Mouse (Mus musculus): ENCODE data around the gene Rfx5. TPM values are rescaled to one million over a fixed set of nuclear protein-coding genes. Genes with fewer than 3 reads are reported as not detected.

Rfx5 gene
- total and polyA plus RNA-seq, 2 experiments from 2014 or later: 4.1 to 18.7 TPM

GRCm38 (mm10) chr3:95005651-95006050 lies 51.8 kb downstream of the Rfx5 start:
- H3K27me3 ChIP-seq (ENCODE audit: insufficient read depth, low read length): no peaks in the 10 kb centered on the region
- ATAC-seq: no peak
- no peaks in the 10 kb centered on the region for H3K4me1 ChIP-seq (ENCODE audit: insufficient read depth)
- H3K4me2 ChIP-seq (ENCODE audit: low read depth): no peak overlapping the region
- no peak overlapping the region for H3K27ac ChIP-seq (ENCODE audit: low read depth, low read length)
- no peak overlapping the region for H3K4me3 ChIP-seq (ENCODE audit: low read depth, low read length)
- peaks cover 84% of the 10 kb centered on the region for H3K36me3 ChIP-seq (ENCODE audit: insufficient read depth)
- 84% methylated on average over 3 of the region's 3 CpGs for WGBS
- TF ChIP-seq CTCF (IDR thresholded peaks at IDR 0.05; ENCODE audit: low read depth): no peak
- no peak for DNase-seq
- no peak overlapping the region for H3K9ac ChIP-seq
- no peaks in the 10 kb centered on the region for H3K9me3 ChIP-seq (ENCODE audit: low read length)

DNA sequence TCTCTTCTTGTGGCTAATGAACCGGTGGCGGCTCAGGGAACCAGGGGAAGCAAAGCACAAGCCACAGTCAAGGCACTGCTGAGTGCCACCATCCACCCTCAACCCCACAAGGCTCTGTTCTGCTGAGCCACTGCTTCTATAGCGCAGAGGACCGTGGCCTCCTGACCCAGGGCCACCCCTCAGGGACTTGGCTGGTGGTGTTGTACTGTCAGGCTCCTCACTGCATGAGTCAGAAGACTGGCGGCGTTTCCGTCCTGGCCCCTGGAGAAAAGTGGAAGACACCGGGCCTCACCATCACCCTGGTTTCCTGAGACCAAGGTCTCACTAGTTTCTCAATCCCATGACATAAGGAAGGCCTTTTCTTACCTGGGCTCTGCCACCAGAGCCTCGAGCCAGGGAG lies 53.8 kb downstream of the Rfx5 start:
- H3K9me3 ChIP-seq (ENCODE audit: low read length): no peaks in the 10 kb centered on the region
- no peaks in the 10 kb centered on the region for H3K4me1 ChIP-seq (ENCODE audit: insufficient read depth)
- ATAC-seq (no peak), DNase-seq (no peak)
- no peak overlapping the region for H3K9ac ChIP-seq
- peaks cover 82% of the 10 kb centered on the region for H3K36me3 ChIP-seq (ENCODE audit: insufficient read depth)
- no peak overlapping the region for H3K4me3 ChIP-seq (ENCODE audit: low read depth, low read length)
- no peaks in the 10 kb centered on the region for H3K27me3 ChIP-seq (ENCODE audit: insufficient read depth, low read length)
- no peak for TF ChIP-seq CTCF (IDR thresholded peaks at IDR 0.05; ENCODE audit: low read depth)
- 88% methylated on average over 9 of the region's 9 CpGs for WGBS
- H3K4me2 ChIP-seq (ENCODE audit: low read depth): no peak overlapping the region
- no peak overlapping the region for H3K27ac ChIP-seq (ENCODE audit: low read depth, low read length)

DNA sequence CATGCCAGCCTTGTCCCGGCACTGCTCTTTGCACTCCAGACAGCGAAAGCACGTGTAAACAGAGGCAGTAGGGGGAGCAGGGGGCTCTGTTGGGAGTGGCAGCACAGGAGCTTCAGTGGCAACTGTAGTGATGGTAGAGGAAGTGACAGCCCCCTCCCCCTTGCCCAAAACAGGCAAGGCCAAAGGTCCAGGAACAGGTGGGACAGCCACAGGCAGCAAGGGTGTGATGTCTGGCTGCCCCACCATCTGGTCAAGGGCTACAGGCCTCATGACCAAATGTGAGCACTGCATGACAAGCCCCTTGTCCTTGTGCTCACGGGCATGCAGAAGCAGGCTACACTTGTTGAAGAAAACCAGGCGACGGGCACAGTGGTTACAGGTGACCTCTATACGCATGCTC lies 56.5 kb downstream of the Rfx5 start:
- H3K9me3 ChIP-seq (ENCODE audit: low read length): no peaks in the 10 kb centered on the region
- no peak overlapping the region for H3K9ac ChIP-seq
- peaks cover 7% of the 10 kb centered on the region for H3K4me1 ChIP-seq (ENCODE audit: insufficient read depth)
- TF ChIP-seq CTCF (IDR thresholded peaks at IDR 0.05; ENCODE audit: low read depth): no peak
- ATAC-seq (no peak), DNase-seq (no peak)
- 88% methylated on average over 7 of the region's 7 CpGs for WGBS
- H3K36me3 ChIP-seq (ENCODE audit: insufficient read depth): peaks cover 57% of the 10 kb centered on the region
- no peaks in the 10 kb centered on the region for H3K27me3 ChIP-seq (ENCODE audit: insufficient read depth, low read length)
- no peak overlapping the region for H3K27ac ChIP-seq (ENCODE audit: low read depth, low read length)
- no peak overlapping the region for H3K4me2 ChIP-seq (ENCODE audit: low read depth)
- H3K4me3 ChIP-seq (ENCODE audit: low read depth, low read length): no peak overlapping the region

Small RNA genes within 50 kb of the gene (microRNA-seq; reads per million reads assigned to microRNA genes)
- gene Mir7013: 0.39 to 0.61 reads per million in 2 experiments

Other genes with a start within 250 kb of the Rfx5 start
- gene Cgn, start 167.6 kb upstream of the Rfx5 start, total RNA-seq (2014; rRNA removed): 6.0 and 7.2 TPM in 2 replicates
- 3.3 and 6.0 TPM in 2 replicates for gene Cgn, start 167.6 kb upstream of the Rfx5 start, polyA plus RNA-seq (2015; fragmentation: Nextera tagmentation; extraction: Ambion mirVana)
- 36.2 and 48.2 TPM in 2 replicates for gene Pogz, start 116.5 kb upstream of the Rfx5 start, total RNA-seq (2014; rRNA removed)
- 11.2 and 14.0 TPM in 2 replicates for gene Pogz, start 116.5 kb upstream of the Rfx5 start, polyA plus RNA-seq (2015; fragmentation: Nextera tagmentation; extraction: Ambion mirVana)
- 341 and 498 TPM in 2 replicates for gene Psmb4, start 67.1 kb upstream of the Rfx5 start, total RNA-seq (2014; rRNA removed)
- 367 and 417 TPM in 2 replicates for gene Psmb4, start 67.1 kb upstream of the Rfx5 start, polyA plus RNA-seq (2015; fragmentation: Nextera tagmentation; extraction: Ambion mirVana)
- 10.2 and 16.6 TPM in 2 replicates for gene Selenbp1, start 21.0 kb upstream of the Rfx5 start, total RNA-seq (2014; rRNA removed)
- 11.6 and 11.9 TPM in 2 replicates for gene Selenbp1, start 21.0 kb upstream of the Rfx5 start, polyA plus RNA-seq (2015; fragmentation: Nextera tagmentation; extraction: Ambion mirVana)
- 69.9 and 79.8 TPM in 2 replicates for gene Pi4kb, start 20.7 kb downstream of the Rfx5 start, total RNA-seq (2014; rRNA removed)
- gene Pi4kb, start 20.7 kb downstream of the Rfx5 start, polyA plus RNA-seq (2015; fragmentation: Nextera tagmentation; extraction: Ambion mirVana): 24.6 and 25.5 TPM in 2 replicates
- 20.3 and 23.1 TPM in 2 replicates for gene Zfp687, start 61.4 kb downstream of the Rfx5 start, total RNA-seq (2014; rRNA removed)
- 9.8 and 13.1 TPM in 2 replicates for gene Zfp687, start 61.4 kb downstream of the Rfx5 start, polyA plus RNA-seq (2015; fragmentation: Nextera tagmentation; extraction: Ambion mirVana)
- 203 and 255 TPM in 2 replicates for gene Psmd4, start 88.5 kb downstream of the Rfx5 start, total RNA-seq (2014; rRNA removed)
- 278 and 279 TPM in 2 replicates for gene Psmd4, start 88.5 kb downstream of the Rfx5 start, polyA plus RNA-seq (2015; fragmentation: Nextera tagmentation; extraction: Ambion mirVana)
- 19.5 and 22.6 TPM in 2 replicates for gene Pip5k1a, start 152.9 kb downstream of the Rfx5 start, total RNA-seq (2014; rRNA removed)
- gene Pip5k1a, start 152.9 kb downstream of the Rfx5 start, polyA plus RNA-seq (2015; fragmentation: Nextera tagmentation; extraction: Ambion mirVana): 13.8 and 14.5 TPM in 2 replicates
- 88.6 and 92.8 TPM in 2 replicates for gene Vps72, start 156.9 kb downstream of the Rfx5 start, total RNA-seq (2014; rRNA removed)
- 164 and 191 TPM in 2 replicates for gene Vps72, start 156.9 kb downstream of the Rfx5 start, polyA plus RNA-seq (2015; fragmentation: Nextera tagmentation; extraction: Ambion mirVana)
- gene Tmod4, start 170.4 kb downstream of the Rfx5 start, total RNA-seq (2014; rRNA removed): 0.24 and 1.5 TPM in 2 replicates
- 0.39 and 0.62 TPM in 2 replicates for gene Tmod4, start 170.4 kb downstream of the Rfx5 start, polyA plus RNA-seq (2015; fragmentation: Nextera tagmentation; extraction: Ambion mirVana)
- gene Scnm1, start 179.9 kb downstream of the Rfx5 start, total RNA-seq (2014; rRNA removed): 47.6 and 52.7 TPM in 2 replicates
- 83.3 and 88.9 TPM in 2 replicates for gene Scnm1, start 179.9 kb downstream of the Rfx5 start, polyA plus RNA-seq (2015; fragmentation: Nextera tagmentation; extraction: Ambion mirVana)
- gene Lysmd1, start 180.0 kb downstream of the Rfx5 start, total RNA-seq (2014; rRNA removed): 38.7 and 39.2 TPM in 2 replicates
- gene Lysmd1, start 180.0 kb downstream of the Rfx5 start, polyA plus RNA-seq (2015; fragmentation: Nextera tagmentation; extraction: Ambion mirVana): 39.7 and 45.8 TPM in 2 replicates
- gene Tnfaip8l2, start 188.3 kb downstream of the Rfx5 start, total RNA-seq (2014; rRNA removed): 1.2 and 1.3 TPM in 2 replicates
- gene Tnfaip8l2, start 188.3 kb downstream of the Rfx5 start, polyA plus RNA-seq (2015; fragmentation: Nextera tagmentation; extraction: Ambion mirVana): 1.8 and 3.3 TPM in 2 replicates
- 75.2 and 94.1 TPM in 2 replicates for gene Sema6c, start 206.4 kb downstream of the Rfx5 start, total RNA-seq (2014; rRNA removed)
- 24.2 and 28.4 TPM in 2 replicates for gene Sema6c, start 206.4 kb downstream of the Rfx5 start, polyA plus RNA-seq (2015; fragmentation: Nextera tagmentation; extraction: Ambion mirVana)

Measured in forebrain, postnatal 0 days (tissue).